Mouse (Mus musculus) heart, postnatal 10 days (tissue): ENCODE results near the gene 1700028J19Rik. TPM values are rescaled to one million over a fixed set of nuclear protein-coding genes. Genes with fewer than 3 reads are reported as not detected.

Source experiments
- total RNA-seq, 2 experiments: library from RNA; stranded (reverse); gene quantifications; 2 replicates each; pipeline ENCODE4 v1.2.3; 2021

1700028J19Rik gene
- total RNA-seq, 2 experiments from 2014 or later, result 0.47 to 0.53 TPM

Other genes starting within 250 kb of the 1700028J19Rik start
- gene Klk1b26, start 234.5 kb downstream of the 1700028J19Rik start, total RNA-seq, result not detected
- gene Klk1b27, start 194.4 kb downstream of the 1700028J19Rik start, total RNA-seq, result not detected
- gene Klk1b21, start 144.4 kb downstream of the 1700028J19Rik start, total RNA-seq, result not detected
- gene Klk1b22, start 134.0 kb downstream of the 1700028J19Rik start, total RNA-seq, result not detected
- gene Klk1b16, start 109.9 kb downstream of the 1700028J19Rik start, total RNA-seq, result not detected
- gene Klk1b24, start 58.5 kb downstream of the 1700028J19Rik start, total RNA-seq, result not detected
- gene Klk1b3, start 48.5 kb downstream of the 1700028J19Rik start, total RNA-seq, result not detected
- gene Klk1b4, start 39.3 kb downstream of the 1700028J19Rik start, total RNA-seq, result not detected
- gene Klk1b5, start 30.8 kb downstream of the 1700028J19Rik start, total RNA-seq, result not detected
- not detected for gene Klk1, start 21.3 kb downstream of the 1700028J19Rik start, total RNA-seq
- not detected for gene Gm36864, start 10.5 kb downstream of the 1700028J19Rik start, total RNA-seq
- gene 2410002F23Rik, start within 50 bp of the 1700028J19Rik start, total RNA-seq, result 10 to 100 TPM; 34.9 to 42.1 TPM
- gene Acp4, start 10.7 kb upstream of the 1700028J19Rik start, total RNA-seq, result not detected
- not detected for gene Gm15517, start 14.8 kb upstream of the 1700028J19Rik start, total RNA-seq
- 1 to 10 TPM; 1.1 TPM for gene Clec11a, start 60.2 kb upstream of the 1700028J19Rik start, total RNA-seq
- 1 to 10 TPM; 1.4 TPM for gene Shank1, start 63.6 kb upstream of the 1700028J19Rik start, total RNA-seq
- gene Syt3, start 137.4 kb upstream of the 1700028J19Rik start, total RNA-seq, result 1 to 10 TPM in 1 of 2 experiments, under 1 TPM in 1; 0.74 to 1.3 TPM
- gene 1700008O03Rik, start 139.1 kb upstream of the 1700028J19Rik start, total RNA-seq, result under 1 TPM in 1 of 2 experiments, not detected in 1; 0.40 TPM
- gene Lrrc4b, start 182.3 kb upstream of the 1700028J19Rik start, total RNA-seq, result 10 to 100 TPM; 28.3 to 39.0 TPM
- gene Aspdh, start 218.7 kb upstream of the 1700028J19Rik start, total RNA-seq, result under 1 TPM; 0.79 to 0.93 TPM
- 10 to 100 TPM; 70.3 to 79.0 TPM for gene Josd2, start 221.3 kb upstream of the 1700028J19Rik start, total RNA-seq
- 100 to 1,000 TPM; 101 to 102 TPM for gene Emc10, start 249.8 kb upstream of the 1700028J19Rik start, total RNA-seq
- 1 to 10 TPM; 5.1 to 6.0 TPM for gene Fam71e1, start 249.9 kb upstream of the 1700028J19Rik start, total RNA-seq